Mouse (Mus musculus): Measurements from ENCODE around the gene Tab2.

Gene Tab2

DNA sequence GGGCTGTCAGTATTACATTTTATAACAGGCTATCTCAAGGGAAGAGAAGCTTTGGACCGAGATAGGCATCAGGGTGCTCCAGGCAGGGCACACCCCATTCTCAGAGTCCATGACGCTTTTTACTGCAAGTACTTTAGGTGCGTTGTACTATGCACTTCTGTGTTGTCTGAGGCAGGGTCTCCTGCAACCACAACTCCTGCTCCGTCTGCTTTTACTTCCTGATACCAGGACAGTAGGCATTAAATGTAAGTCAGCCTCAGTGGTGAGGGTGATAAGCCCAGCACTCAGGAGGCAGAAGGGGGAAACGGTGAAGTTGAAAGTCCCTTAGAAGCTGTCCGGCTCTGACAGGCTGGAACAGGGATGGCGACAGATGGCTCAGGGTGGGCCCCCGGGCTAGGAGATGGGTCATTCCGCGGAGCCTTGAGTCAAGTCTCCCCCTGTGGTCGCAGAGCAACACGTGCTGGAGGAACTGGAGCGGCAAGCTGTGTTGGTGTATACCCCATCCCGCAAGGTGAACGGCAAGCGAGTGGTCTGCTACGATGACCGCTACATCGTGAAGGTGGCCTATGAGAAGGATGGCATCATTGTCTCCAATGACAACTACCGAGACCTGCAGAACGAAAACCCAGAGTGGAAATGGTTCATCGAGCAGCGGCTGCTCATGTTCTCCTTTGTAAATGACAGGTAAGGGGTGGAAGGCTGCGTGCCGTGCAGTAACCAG lies 93.9 kb downstream of the Tab2 start:
- POLR2A ChIA-PET: no interaction called here

DNA sequence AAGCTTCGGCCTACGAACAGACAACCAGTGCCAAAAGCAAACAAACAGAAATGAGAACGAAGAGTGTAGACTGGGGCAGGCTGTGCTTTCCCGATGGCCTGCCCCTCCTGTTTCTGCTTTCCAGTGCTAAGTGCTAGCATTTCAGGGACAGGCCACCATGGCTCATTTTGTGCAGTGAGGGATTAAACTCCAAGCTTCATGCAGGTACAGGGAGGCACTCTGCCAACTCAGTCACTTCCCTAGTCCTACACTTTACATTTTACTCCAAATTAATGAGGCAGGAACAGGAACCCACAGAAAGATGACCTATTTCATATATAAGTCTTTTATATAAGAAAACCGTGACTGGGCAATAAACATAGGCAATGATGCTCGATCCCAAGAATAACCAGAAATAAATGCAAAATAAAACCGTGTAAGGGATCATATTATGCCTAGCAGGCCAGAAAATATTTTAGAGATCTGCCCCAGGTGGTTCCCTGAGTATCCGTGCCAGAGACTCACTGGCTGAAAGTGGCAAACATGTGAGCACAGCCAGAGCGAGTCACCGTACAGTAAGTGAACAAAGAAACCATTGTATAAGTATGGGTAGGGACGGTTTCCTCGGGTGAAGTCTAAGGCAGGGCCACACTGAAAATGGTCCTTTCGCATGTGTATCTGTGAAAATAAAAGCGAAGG lies 94.6 kb downstream of the Tab2 start:
- CTCF ChIA-PET: no interaction called here
- POLR2A ChIA-PET: no interaction called here

More for the DNA sequence above, 93.9 kb downstream of the Tab2 start:
- CTCF ChIA-PET: interaction anchor here in 1 of 4 experiments (0.7 kb wide), 1 partner anchor 20 kb away, joined by 3 read pairs; no protein-coding TSS in a partner anchor

- ChIA-PET CTCF (no interaction called here), POLR2A (no interaction called here)
Measured at GRCm38 (mm10) chr10:7860494-7860893, 95.5 kb downstream of the Tab2 start.

Measured in embryonic stem cell, embryonic (primary cell).